Mouse (Mus musculus): ENCODE measurements around the gene Irf8. TPM values are rescaled to one million over a fixed set of nuclear protein-coding genes. Genes with fewer than 3 reads are reported as not detected.

Gene Irf8
- polyA plus RNA-seq, 1 experiment from 2014 or later = 2.7 TPM

GRCm38 (mm10) chr8:120741001-120741400 lies 4.8 kb downstream of the Irf8 start:
- Histone ChIP-seq H3K9me3 (ENCODE audit: control insufficient read depth, low read length) (no peaks in the 10 kb centered on the region), H3K27ac (ENCODE audit: low read depth, low read length) (no peak overlapping the region), H3K9ac (ENCODE audit: low read length) (no peak overlapping the region), H3K36me3 (ENCODE audit: control insufficient read depth, insufficient read depth, low read length) (no peaks in the 10 kb centered on the region), H3K4me3 (ENCODE audit: low read depth, low read length) (no peak overlapping the region), H3K4me1 (replicated peaks; ENCODE audit: control insufficient read depth, insufficient read depth, low read length) (0 out of 2 replicates have a peak, but pooled peaks cover 5% of the 10 kb centered on the region), H3K27me3 (ENCODE audit: control insufficient read depth, insufficient read depth, low read length) (peaks cover 4% of the 10 kb centered on the region), H3K4me2 (ENCODE audit: low read depth, low read length, severe bottlenecking) (no peak overlapping the region)
- DNase-seq (ENCODE audit: low spot score) (no peak), ATAC-seq (replicated peaks; ENCODE audit: low FRiP score) (no peak)
- 88% methylated on average over 17 of the region's 17 CpGs for WGBS

GRCm38 (mm10) chr8:120741815-120742530 lies 5.8 kb downstream of the Irf8 start:
- Histone ChIP-seq H3K9me3 (ENCODE audit: control insufficient read depth, low read length) (no peaks in the 10 kb centered on the region), H3K4me2 (ENCODE audit: low read depth, low read length, severe bottlenecking) (no peak overlapping the region), H3K4me3 (ENCODE audit: low read depth, low read length) (no peak overlapping the region), H3K9ac (ENCODE audit: low read length) (no peak overlapping the region), H3K36me3 (ENCODE audit: control insufficient read depth, insufficient read depth, low read length) (no peaks in the 10 kb centered on the region), H3K4me1 (replicated peaks; ENCODE audit: control insufficient read depth, insufficient read depth, low read length) (0 out of 2 replicates have a peak, but pooled peaks cover 4% of the 10 kb centered on the region), H3K27me3 (ENCODE audit: control insufficient read depth, insufficient read depth, low read length) (peaks cover 4% of the 10 kb centered on the region), H3K27ac (ENCODE audit: low read depth, low read length) (no peak overlapping the region)
- 90% methylated on average over 15 of the region's 15 CpGs for WGBS
- DNase-seq (ENCODE audit: low spot score) (no peak), ATAC-seq (replicated peaks; ENCODE audit: low FRiP score) (no peak)

DNA sequence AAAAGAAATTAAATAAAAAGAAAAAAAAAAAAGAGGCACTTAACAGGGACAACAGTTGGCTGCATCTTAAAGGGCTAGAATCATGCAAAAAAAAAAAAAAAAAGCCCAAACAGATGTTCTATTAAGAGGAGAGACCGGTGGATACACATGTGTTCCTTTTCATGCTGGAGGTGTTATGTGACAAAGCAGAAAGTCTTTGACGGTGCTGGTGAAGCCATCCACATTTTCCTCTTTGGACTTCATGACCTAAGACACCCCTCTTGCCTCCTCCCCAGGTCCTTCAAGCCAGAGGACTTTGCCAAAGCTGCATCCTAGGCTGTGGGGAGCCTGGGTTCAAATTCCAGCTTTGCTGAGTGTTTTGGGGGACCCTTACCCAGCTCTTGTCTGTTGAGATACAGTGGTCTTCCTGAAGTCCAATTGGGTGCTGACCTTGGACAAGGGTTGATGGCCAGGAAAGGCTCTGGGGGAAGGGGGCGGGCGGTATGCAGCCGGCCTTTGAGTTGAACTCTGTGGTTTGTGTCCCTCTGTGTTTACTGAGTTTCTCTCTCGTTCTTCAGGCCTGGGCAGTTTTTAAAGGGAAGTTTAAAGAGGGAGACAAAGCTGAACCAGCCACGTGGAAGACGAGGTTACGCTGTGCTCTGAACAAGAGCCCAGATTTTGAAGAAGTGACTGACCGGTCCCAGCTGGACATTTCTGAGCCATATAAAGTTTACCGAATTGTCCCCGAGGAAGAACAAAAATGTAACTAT lies 7.2 kb downstream of the Irf8 start:
- no peaks in the 10 kb centered on the region for H3K9me3 ChIP-seq (ENCODE audit: control insufficient read depth, low read length)
- H3K36me3 ChIP-seq (ENCODE audit: control insufficient read depth, insufficient read depth, low read length) = no peaks in the 10 kb centered on the region
- H3K27me3 ChIP-seq (ENCODE audit: control insufficient read depth, insufficient read depth, low read length) = no peaks in the 10 kb centered on the region; the same call in 1 of the 2 replicates
- WGBS = 45% methylated on average over 12 of the region's 12 CpGs
- no peak overlapping the region for H3K4me2 ChIP-seq (ENCODE audit: low read depth, low read length, severe bottlenecking)
- no peak for ATAC-seq (replicated peaks; ENCODE audit: low FRiP score)
- no peak overlapping the region for H3K9ac ChIP-seq (ENCODE audit: low read length)
- 0 out of 2 replicates have a peak, but pooled peaks cover 4% of the 10 kb centered on the region for H3K4me1 ChIP-seq (replicated peaks; ENCODE audit: control insufficient read depth, insufficient read depth, low read length)
- no peak overlapping the region for H3K4me3 ChIP-seq (ENCODE audit: low read depth, low read length)
- H3K27ac ChIP-seq (ENCODE audit: low read depth, low read length) = no peak overlapping the region
- DNase-seq (ENCODE audit: low spot score) = no peak

GRCm38 (mm10) chr8:120743898-120744290 lies 7.7 kb downstream of the Irf8 start:
- DNase-seq (ENCODE audit: low spot score) (no peak), ATAC-seq (replicated peaks; ENCODE audit: low FRiP score) (no peak)
- no peaks in the 10 kb centered on the region for H3K36me3 ChIP-seq (ENCODE audit: control insufficient read depth, insufficient read depth, low read length)
- H3K4me3 ChIP-seq (ENCODE audit: low read depth, low read length) = no peak overlapping the region
- H3K9ac ChIP-seq (ENCODE audit: low read length) = no peak overlapping the region
- 73% methylated on average over 4 of the region's 4 CpGs for WGBS
- no peak overlapping the region for H3K27ac ChIP-seq (ENCODE audit: low read depth, low read length)
- H3K4me2 ChIP-seq (ENCODE audit: low read depth, low read length, severe bottlenecking) = no peak overlapping the region
- no peaks in the 10 kb centered on the region for H3K9me3 ChIP-seq (ENCODE audit: control insufficient read depth, low read length)
- H3K27me3 ChIP-seq (ENCODE audit: control insufficient read depth, insufficient read depth, low read length) = no peaks in the 10 kb centered on the region; the same call in 1 of the 2 replicates
- H3K4me1 ChIP-seq (replicated peaks; ENCODE audit: control insufficient read depth, insufficient read depth, low read length) = 0 out of 2 replicates have a peak, but pooled peaks cover 4% of the 10 kb centered on the region

DNA sequence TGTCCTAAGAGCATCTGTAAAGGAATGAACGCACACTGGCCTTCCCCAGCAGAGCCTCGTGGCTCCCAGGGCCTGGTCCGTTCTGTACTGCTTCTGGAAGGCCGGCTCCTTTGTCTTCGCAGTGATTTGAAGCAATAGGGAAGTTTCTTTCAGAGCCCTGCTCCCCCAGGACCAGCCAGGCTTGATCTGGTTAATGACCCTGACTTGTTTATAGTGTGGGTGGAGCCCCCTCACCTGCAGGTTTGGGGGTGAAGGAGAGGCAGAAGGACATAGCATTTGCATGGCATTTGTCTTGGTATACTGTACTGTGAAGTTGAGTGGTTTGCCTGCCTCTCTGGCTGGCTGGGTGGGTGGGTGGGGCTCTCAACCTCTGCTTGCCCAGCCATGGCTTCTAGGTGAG lies 8.3 kb downstream of the Irf8 start:
- Histone ChIP-seq H3K4me2 (ENCODE audit: low read depth, low read length, severe bottlenecking) (no peak overlapping the region), H3K9me3 (ENCODE audit: control insufficient read depth, low read length) (no peaks in the 10 kb centered on the region), H3K36me3 (ENCODE audit: control insufficient read depth, insufficient read depth, low read length) (no peaks in the 10 kb centered on the region), H3K4me3 (ENCODE audit: low read depth, low read length) (no peak overlapping the region), H3K27me3 (ENCODE audit: control insufficient read depth, insufficient read depth, low read length) (no peaks in the 10 kb centered on the region), H3K27ac (ENCODE audit: low read depth, low read length) (no peak overlapping the region), H3K4me1 (replicated peaks; ENCODE audit: control insufficient read depth, insufficient read depth, low read length) (0 out of 2 replicates have a peak, but pooled peaks cover 4% of the 10 kb centered on the region), H3K9ac (ENCODE audit: low read length) (no peak overlapping the region)
- ATAC-seq (replicated peaks; ENCODE audit: low FRiP score) (no peak), DNase-seq (ENCODE audit: low spot score) (no peak)
- 45% methylated on average over 5 of the region's 5 CpGs for WGBS

DNA sequence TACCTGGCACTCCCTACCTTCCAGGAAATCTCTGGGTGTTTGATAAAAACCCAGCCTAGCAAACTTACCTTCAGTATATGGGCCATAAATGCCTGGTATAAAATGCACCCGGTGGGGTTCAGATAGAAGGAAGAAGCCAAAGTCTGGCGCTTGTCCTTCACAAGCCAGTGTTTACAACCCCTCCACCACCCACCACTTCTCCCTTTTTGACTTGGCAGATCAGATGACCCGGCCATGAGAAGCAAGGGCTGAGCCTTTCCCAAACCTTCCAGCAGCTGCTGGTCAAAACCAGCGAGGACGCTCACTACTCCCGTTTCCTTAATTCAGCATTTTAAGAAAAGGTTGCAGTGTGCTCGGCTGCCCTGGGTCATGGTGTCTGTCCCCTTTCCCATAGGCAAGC lies 9.1 kb downstream of the Irf8 start:
- Histone ChIP-seq H3K4me3 (ENCODE audit: low read depth, low read length) (no peak overlapping the region), H3K9me3 (ENCODE audit: control insufficient read depth, low read length) (no peaks in the 10 kb centered on the region), H3K27ac (ENCODE audit: low read depth, low read length) (no peak overlapping the region), H3K27me3 (ENCODE audit: control insufficient read depth, insufficient read depth, low read length) (no peaks in the 10 kb centered on the region), H3K4me1 (replicated peaks; ENCODE audit: control insufficient read depth, insufficient read depth, low read length) (0 out of 2 replicates have a peak, but pooled peaks cover 4% of the 10 kb centered on the region), H3K4me2 (ENCODE audit: low read depth, low read length, severe bottlenecking) (no peak overlapping the region), H3K36me3 (ENCODE audit: control insufficient read depth, insufficient read depth, low read length) (no peaks in the 10 kb centered on the region), H3K9ac (ENCODE audit: low read length) (no peak overlapping the region)
- ATAC-seq (replicated peaks; ENCODE audit: low FRiP score) (no peak), DNase-seq (ENCODE audit: low spot score) (no peak)
- WGBS = 78% methylated on average over 7 of the region's 7 CpGs

DNA sequence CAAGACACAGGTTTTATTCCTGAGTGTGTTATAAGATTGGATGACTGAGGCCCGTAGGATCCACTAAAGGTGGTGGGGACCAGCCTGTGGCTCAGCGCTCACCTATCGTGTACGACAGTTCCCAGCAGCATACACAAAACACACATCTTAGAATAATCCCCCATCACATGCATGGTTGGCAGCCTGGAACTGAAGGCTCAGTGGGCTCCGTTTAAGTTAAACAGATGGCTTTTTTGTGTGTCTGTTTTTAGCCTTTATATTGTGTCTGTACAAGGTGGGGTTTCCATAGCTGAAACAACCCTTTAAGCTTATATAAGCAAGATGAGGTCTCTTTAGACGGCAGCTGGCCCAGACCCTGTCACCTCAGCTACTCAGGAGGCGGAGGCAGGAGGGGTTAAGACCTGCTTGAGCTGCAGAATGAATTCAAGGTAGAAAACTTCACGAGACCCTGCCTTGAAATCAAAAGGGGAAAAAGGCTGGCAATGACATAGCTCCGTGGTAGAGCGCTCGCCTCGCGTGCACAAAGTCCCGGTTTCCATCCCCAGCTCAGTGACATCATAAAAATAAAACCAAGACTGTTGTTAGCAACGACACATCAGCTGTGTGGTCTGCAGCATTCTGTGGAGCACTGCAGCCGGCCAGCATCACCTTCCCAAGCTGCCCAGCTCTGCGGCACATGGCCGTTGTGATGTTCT lies 10.0 kb downstream of the Irf8 start:
- no peak for DNase-seq (ENCODE audit: low spot score)
- Histone ChIP-seq H3K27ac (ENCODE audit: low read depth, low read length) (no peak overlapping the region), H3K9ac (ENCODE audit: low read length) (no peak overlapping the region), H3K9me3 (ENCODE audit: control insufficient read depth, low read length) (no peaks in the 10 kb centered on the region), H3K4me3 (ENCODE audit: low read depth, low read length) (no peak overlapping the region), H3K4me1 (replicated peaks; ENCODE audit: control insufficient read depth, insufficient read depth, low read length) (0 out of 2 replicates have a peak, but pooled peaks cover 4% of the 10 kb centered on the region), H3K36me3 (ENCODE audit: control insufficient read depth, insufficient read depth, low read length) (no peaks in the 10 kb centered on the region), H3K27me3 (ENCODE audit: control insufficient read depth, insufficient read depth, low read length) (no peaks in the 10 kb centered on the region), H3K4me2 (ENCODE audit: low read depth, low read length, severe bottlenecking) (no peak overlapping the region)
- 72% methylated on average over 18 of the region's 18 CpGs for WGBS
- no peak for ATAC-seq (replicated peaks; ENCODE audit: low FRiP score)

- Histone ChIP-seq H3K9ac (ENCODE audit: low read length) (no peak overlapping the region), H3K27me3 (ENCODE audit: control insufficient read depth, insufficient read depth, low read length) (no peaks in the 10 kb centered on the region), H3K27ac (ENCODE audit: low read depth, low read length) (no peak overlapping the region), H3K4me3 (ENCODE audit: low read depth, low read length) (no peak overlapping the region), H3K9me3 (ENCODE audit: control insufficient read depth, low read length) (no peaks in the 10 kb centered on the region), H3K36me3 (ENCODE audit: control insufficient read depth, insufficient read depth, low read length) (no peaks in the 10 kb centered on the region), H3K4me1 (replicated peaks; ENCODE audit: control insufficient read depth, insufficient read depth, low read length) (0 out of 2 replicates have a peak, but pooled peaks cover 4% of the 10 kb centered on the region), H3K4me2 (ENCODE audit: low read depth, low read length, severe bottlenecking) (no peak overlapping the region)
- ATAC-seq (replicated peaks; ENCODE audit: low FRiP score) (no peak), DNase-seq (ENCODE audit: low spot score) (no peak)
- 86% methylated on average over 7 of the region's 7 CpGs for WGBS
These were observed 11.1 kb downstream of the Irf8 start for GRCm38 (mm10) chr8:120747286-120747685.

Data from forebrain, embryonic 11.5 days (tissue).